Mouse (Mus musculus) midbrain, embryonic 13.5 days (tissue): Measurements from ENCODE around the gene Vrk2. TPM values are rescaled to one million over a fixed set of nuclear protein-coding genes. Genes with fewer than 3 reads are reported as not detected.

Experiments used
- ATAC-seq: fragments of 200-750 bp; cut with Nextera tagmentation; 2 replicates; pipeline ENCODE4 v1.8.0; 2017; ENCODE audit warnings: mild to moderate bottlenecking, moderate TSS enrichment, moderate library complexity
- H3K27ac ChIP-seq: fragments of 300-500 bp; sonication (generic); 2 replicates; pipeline ENCODE4 v1.5.1; 2015; ENCODE audit warnings: inconsistent platforms, mild to moderate bottlenecking, moderate library complexity
- H3K27me3 ChIP-seq: fragments of 300-500 bp; sonication (generic); 2 replicates; pipeline ENCODE4 v1.6.1; 2015; ENCODE audit warnings: mild to moderate bottlenecking, inconsistent platforms
- H3K36me3 ChIP-seq: fragments of 300-500 bp; sonication (generic); 2 replicates; pipeline ENCODE4 v1.6.1; 2015; ENCODE audit warnings: mild to moderate bottlenecking, inconsistent platforms
- H3K4me1 ChIP-seq: fragments of 300-500 bp; sonication (generic); replicated peaks from 2 replicates; pipeline ENCODE4 v1.6.1; 2015; ENCODE audit warnings: inconsistent platforms
- H3K4me2 ChIP-seq: fragments of 300-500 bp; sonication (generic); replicated peaks from 2 replicates; pipeline ENCODE4 v1.6.1; 2015; ENCODE audit warnings: moderate library complexity, mild to moderate bottlenecking, inconsistent platforms
- H3K4me3 ChIP-seq: fragments of 300-500 bp; sonication (generic); replicated peaks from 2 replicates; pipeline ENCODE4 v1.5.1; 2015; ENCODE audit warnings: mild to moderate bottlenecking, inconsistent platforms
- H3K9ac ChIP-seq: fragments of 300-500 bp; sonication (generic); replicated peaks from 2 replicates; pipeline ENCODE4 v1.6.1; 2015; ENCODE audit warnings: mild to moderate bottlenecking, inconsistent platforms
- H3K9me3 ChIP-seq: fragments of 300-500 bp; sonication (generic); 2 replicates; pipeline ENCODE4 v1.6.1; 2016; ENCODE audit warnings: mild to moderate bottlenecking, inconsistent platforms
- WGBS: fragments of 180-500 bp; shearing (Covaris S2); methylation state at CpG from one replicate; pipeline ENCODE4 v1.1.7; 2015; 5-methylcytosine and 5-hydroxymethylcytosine counted together
- polyA plus RNA-seq: library from polyadenylated mRNA; unstranded; fragments of >200 nt; fragmentation: Nextera tagmentation; extraction: Ambion mirVana; gene quantifications from 2 replicates; pipeline ENCODE4 v1.2.1, GENCODE M21; 2015

The Vrk2 gene
- polyA plus RNA-seq, 1 experiment from 2014 or later, result 6.4 TPM

DNA sequence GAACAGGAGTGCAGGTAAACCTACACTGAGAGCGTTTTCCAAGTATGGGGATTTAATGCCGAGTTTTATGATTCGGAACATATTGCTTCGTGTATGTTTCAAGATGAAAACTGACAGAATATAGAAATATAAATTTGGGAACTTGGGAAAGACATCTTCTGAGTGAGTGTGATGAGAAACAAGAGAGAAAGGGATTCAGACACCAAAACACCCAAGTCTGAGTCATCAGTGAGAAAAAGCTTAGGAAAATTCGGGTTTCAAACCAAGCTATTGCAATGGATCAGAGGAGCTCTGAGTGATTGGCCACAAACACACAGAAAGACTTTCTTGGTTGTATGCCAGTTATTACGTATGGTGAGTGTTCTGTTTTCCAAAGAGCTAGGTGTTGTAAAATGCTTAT lies 4.0 kb upstream of the Vrk2 start:
- Histone ChIP-seq H3K9me3 (no peaks in the 10 kb centered on the region), H3K4me2 (no peak overlapping the region), H3K9ac (no peak overlapping the region), H3K4me1 (peaks cover 8% of the 10 kb centered on the region), H3K36me3 (no peaks in the 10 kb centered on the region), H3K27ac (no peak overlapping the region), H3K27me3 (no peaks in the 10 kb centered on the region), H3K4me3 (no peak overlapping the region)
- no peak for ATAC-seq
- WGBS, result 91% methylated on average over 6 of the region's 6 CpGs

- Histone ChIP-seq H3K9ac (no peak overlapping the region), H3K27me3 (no peaks in the 10 kb centered on the region), H3K4me2 (no peak overlapping the region), H3K9me3 (no peaks in the 10 kb centered on the region), H3K4me3 (no peak overlapping the region), H3K36me3 (no peaks in the 10 kb centered on the region), H3K27ac (no peak overlapping the region), H3K4me1 (peaks cover 13% of the 10 kb centered on the region)
- 87% methylated on average over 6 of the region's 6 CpGs for WGBS
- ATAC-seq, result no peak
Observed at GRCm38 (mm10) chr11:26597145-26597544, 3.3 kb upstream of the Vrk2 start.

- no peak overlapping the region for H3K9ac ChIP-seq
- no peak overlapping the region for H3K4me2 ChIP-seq
- ATAC-seq, result no peak
- H3K9me3 ChIP-seq, result no peaks in the 10 kb centered on the region
- peaks cover 13% of the 10 kb centered on the region for H3K4me1 ChIP-seq
- no peak overlapping the region for H3K4me3 ChIP-seq
- H3K27me3 ChIP-seq, result no peaks in the 10 kb centered on the region
- 93% methylated on average over 1 of the region's 1 CpGs for WGBS
- no peaks in the 10 kb centered on the region for H3K36me3 ChIP-seq
- no peak overlapping the region for H3K27ac ChIP-seq
Observed at GRCm38 (mm10) chr11:26596186-26596585, 2.4 kb upstream of the Vrk2 start.

DNA sequence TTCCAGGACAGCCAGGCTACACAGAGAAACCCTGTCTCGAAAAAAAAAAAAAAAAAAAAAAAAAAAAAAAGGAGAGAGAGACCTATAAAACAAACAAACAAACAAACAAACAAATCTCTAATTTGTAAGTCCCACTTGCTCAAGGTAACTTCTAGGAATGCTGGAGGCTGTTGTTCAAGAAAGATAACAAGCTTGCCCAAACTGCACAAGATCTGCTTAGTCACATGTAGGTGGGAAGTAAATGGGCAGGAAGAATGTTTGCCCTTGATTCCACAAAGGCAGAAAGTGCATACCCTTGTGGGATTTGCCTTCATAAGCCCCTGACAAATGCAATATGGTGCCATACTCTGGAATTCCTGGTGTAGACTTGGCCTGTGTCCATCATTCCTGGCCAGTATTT lies 688 bp upstream of the Vrk2 start:
- no peak overlapping the region for H3K4me3 ChIP-seq
- H3K36me3 ChIP-seq, result no peaks in the 10 kb centered on the region
- H3K4me2 ChIP-seq, result no peak overlapping the region
- no peaks in the 10 kb centered on the region for H3K9me3 ChIP-seq
- no peaks in the 10 kb centered on the region for H3K27me3 ChIP-seq
- 75% methylated on average over 1 of the region's 1 CpGs for WGBS
- peaks cover 13% of the 10 kb centered on the region for H3K4me1 ChIP-seq
- H3K27ac ChIP-seq, result no peak overlapping the region
- no peak for ATAC-seq
- no peak overlapping the region for H3K9ac ChIP-seq

DNA sequence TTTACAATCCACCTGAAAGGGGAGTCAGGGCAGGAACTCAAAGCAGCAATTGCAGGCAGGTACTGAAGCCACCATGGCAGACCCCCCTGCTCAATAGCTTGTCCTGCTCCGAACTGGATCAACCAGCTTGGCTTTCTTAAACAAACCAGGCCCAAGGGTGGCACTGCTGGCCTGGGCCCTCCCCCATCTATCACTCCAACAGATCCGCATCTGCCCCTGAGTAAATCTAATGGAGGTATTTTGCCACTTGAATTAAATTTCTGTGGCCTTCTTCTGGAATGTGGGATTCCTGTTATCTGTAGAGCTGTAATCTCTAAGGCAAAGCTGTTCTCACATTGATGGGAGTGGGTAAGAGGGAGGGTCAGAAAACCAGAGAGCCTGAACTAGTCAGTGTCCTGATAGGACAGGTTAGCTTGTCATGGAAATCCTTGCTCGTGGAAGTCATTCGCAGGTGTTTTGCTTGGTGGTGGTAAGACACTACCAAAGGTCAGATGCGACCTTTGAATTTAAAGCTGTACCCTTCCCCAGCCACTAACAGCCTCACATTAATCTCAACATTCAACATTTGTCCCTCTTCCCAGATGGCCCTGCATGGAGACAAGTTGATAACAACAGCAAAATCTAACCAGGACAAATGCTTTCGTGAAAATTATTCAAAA lies 1.3 kb downstream of the Vrk2 start:
- peaks cover 13% of the 10 kb centered on the region for H3K4me1 ChIP-seq
- WGBS, result 20% methylated on average over 6 of the region's 6 CpGs
- H3K9ac ChIP-seq, result no peak overlapping the region
- H3K4me3 ChIP-seq, result peak overlapping the region; percentile 68
- no peaks in the 10 kb centered on the region for H3K9me3 ChIP-seq
- peak overlapping the region; percentile 95 for H3K4me2 ChIP-seq
- ATAC-seq, result no peak
- H3K27me3 ChIP-seq, result no peaks in the 10 kb centered on the region
- H3K36me3 ChIP-seq, result no peaks in the 10 kb centered on the region
- H3K27ac ChIP-seq, result no peak overlapping the region

DNA sequence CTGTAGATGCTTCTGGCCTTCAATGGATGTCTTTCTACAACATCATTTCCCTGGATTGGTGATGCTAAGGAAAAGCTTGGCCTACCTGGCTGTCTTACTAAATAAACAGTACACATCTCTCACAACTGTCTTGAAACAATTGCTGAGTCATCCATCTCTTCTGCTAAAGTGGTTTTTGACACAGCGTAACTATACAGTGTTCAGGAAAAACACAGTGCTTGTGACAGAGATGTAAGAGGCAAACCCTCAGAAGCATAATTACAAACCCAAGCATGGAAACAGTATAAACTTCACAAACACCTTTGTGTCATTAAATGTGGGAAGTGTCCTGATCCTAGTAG lies 6.6 kb downstream of the Vrk2 start:
- H3K27ac ChIP-seq, result no peak overlapping the region
- no peaks in the 10 kb centered on the region for H3K9me3 ChIP-seq
- 96% methylated on average over 1 of the region's 1 CpGs for WGBS
- H3K27me3 ChIP-seq, result no peaks in the 10 kb centered on the region
- H3K4me1 ChIP-seq, result peaks cover 2% of the 10 kb centered on the region; the same call in 1 of the 2 replicates
- no peak overlapping the region for H3K4me3 ChIP-seq
- no peak overlapping the region for H3K9ac ChIP-seq
- H3K36me3 ChIP-seq, result no peaks in the 10 kb centered on the region
- ATAC-seq, result no peak
- no peak overlapping the region for H3K4me2 ChIP-seq

GRCm38 (mm10) chr11:26586367-26587183 lies 7.2 kb downstream of the Vrk2 start:
- no peak for ATAC-seq
- no peaks in the 10 kb centered on the region for H3K9me3 ChIP-seq
- H3K27me3 ChIP-seq, result no peaks in the 10 kb centered on the region
- 78% methylated on average over 6 of the region's 6 CpGs for WGBS
- H3K4me2 ChIP-seq, result no peak overlapping the region
- H3K4me3 ChIP-seq, result no peak overlapping the region
- no peak overlapping the region for H3K9ac ChIP-seq
- no peaks in the 10 kb centered on the region for H3K36me3 ChIP-seq
- H3K4me1 ChIP-seq, result peaks cover 2% of the 10 kb centered on the region; the same call in 1 of the 2 replicates
- no peak overlapping the region for H3K27ac ChIP-seq

DNA sequence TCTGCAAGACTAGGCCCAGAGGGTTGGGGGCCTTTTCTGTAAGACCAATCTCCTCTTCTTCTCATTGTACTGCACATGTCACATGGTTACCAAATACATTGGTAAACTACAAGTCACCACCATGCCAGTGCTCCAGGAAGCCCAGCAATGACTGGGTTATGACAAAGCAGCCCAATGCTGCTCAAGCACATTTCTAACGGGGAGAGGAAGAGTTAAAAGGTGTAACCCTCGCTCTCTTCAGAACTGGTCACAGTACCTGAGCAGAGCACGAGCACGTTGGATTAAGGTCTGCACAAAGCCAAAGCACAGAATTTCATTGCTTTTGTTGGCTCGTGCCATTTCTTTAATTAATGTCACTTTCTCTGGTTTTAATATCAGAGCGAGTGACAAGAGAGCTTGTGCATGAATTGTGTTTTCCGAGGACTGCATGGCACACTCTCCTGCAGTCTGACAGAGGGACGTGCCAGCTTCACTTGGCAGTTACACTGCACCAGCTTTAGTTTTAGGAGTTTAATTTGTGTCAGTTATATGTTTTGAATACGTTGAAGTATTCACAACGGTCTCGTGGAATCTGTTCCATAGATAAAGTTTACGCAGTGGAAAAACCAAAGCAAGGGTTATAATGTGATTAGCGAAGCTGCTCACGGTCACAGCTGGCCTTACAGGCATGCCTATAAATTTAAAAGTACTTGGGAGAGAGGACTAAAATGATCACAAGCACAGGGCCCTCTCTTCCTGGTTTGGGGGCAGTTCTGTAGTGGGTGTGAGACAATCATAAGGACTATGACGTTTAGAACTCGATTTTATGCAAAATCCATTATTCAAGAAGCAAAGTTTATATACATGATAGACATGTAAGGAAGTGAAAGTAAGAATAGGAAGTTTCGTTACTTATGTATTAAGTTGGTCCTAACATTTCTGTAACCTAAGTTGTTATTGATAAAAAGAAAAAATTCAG lies 8.1 kb downstream of the Vrk2 start:
- Histone ChIP-seq H3K36me3 (no peaks in the 10 kb centered on the region), H3K9ac (no peak overlapping the region), H3K9me3 (no peaks in the 10 kb centered on the region), H3K4me3 (no peak overlapping the region), H3K27ac (no peak overlapping the region), H3K27me3 (no peaks in the 10 kb centered on the region), H3K4me2 (no peak overlapping the region), H3K4me1 (peaks cover 2% of the 10 kb centered on the region; the same call in 1 of the 2 replicates)
- ATAC-seq, result no peak
- 73% methylated on average over 17 of the region's 17 CpGs for WGBS

DNA sequence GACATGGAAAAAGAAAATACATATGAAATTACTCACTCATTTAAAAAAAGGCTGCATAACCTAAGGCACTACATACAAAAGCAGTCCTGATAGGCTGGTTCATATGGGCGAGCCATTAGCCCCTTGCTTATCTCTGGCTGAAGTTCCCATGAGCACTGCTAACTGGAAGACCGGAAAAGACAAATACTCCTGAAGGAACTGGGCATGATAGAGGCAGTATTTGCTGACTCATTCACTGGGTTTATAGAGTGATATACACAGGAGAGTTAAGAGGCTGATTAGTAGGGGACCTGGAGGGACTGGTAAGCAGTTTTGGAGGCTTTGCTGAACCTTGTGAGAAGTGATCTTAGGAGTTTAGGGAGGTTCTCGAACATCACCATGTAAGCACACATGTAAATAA lies 42.2 kb downstream of the Vrk2 start:
- Histone ChIP-seq H3K4me2 (no peak overlapping the region), H3K27me3 (no peaks in the 10 kb centered on the region), H3K4me3 (no peak overlapping the region), H3K4me1 (no peaks in the 10 kb centered on the region), H3K36me3 (no peaks in the 10 kb centered on the region), H3K9ac (no peak overlapping the region), H3K9me3 (no peaks in the 10 kb centered on the region), H3K27ac (no peak overlapping the region)
- 90% methylated on average over 3 of the region's 3 CpGs for WGBS
- ATAC-seq, result no peak

- no peak overlapping the region for H3K4me2 ChIP-seq
- ATAC-seq, result 0 out of 2 replicates have a peak, but pooled peaks have one; percentile 17
- H3K36me3 ChIP-seq, result no peaks in the 10 kb centered on the region
- H3K4me3 ChIP-seq, result no peak overlapping the region
- no peaks in the 10 kb centered on the region for H3K9me3 ChIP-seq
- H3K4me1 ChIP-seq, result no peaks in the 10 kb centered on the region
- H3K27me3 ChIP-seq, result no peaks in the 10 kb centered on the region
- 97% methylated on average over 5 of the region's 5 CpGs for WGBS
- H3K27ac ChIP-seq, result no peak overlapping the region
- H3K9ac ChIP-seq, result no peak overlapping the region
Observed at GRCm38 (mm10) chr11:26537816-26538215, 56.0 kb downstream of the Vrk2 start.

DNA sequence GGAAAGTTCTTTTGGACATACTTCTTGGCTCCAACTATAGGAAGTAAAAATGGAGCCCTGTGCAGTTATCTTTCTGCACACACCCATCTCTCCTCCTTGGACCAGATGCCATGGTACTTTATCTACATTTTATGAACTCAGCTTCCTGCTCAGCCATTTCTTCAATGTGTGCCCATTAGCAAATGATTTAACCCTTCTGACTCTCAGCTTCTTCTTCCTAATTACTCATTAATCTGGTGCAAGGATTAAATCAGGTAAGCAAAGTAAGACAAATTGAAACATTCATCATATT lies 60.0 kb downstream of the Vrk2 start:
- no peak overlapping the region for H3K4me3 ChIP-seq
- H3K9me3 ChIP-seq, result no peaks in the 10 kb centered on the region
- H3K4me1 ChIP-seq, result no peaks in the 10 kb centered on the region
- no peak overlapping the region for H3K9ac ChIP-seq
- H3K4me2 ChIP-seq, result no peak overlapping the region
- H3K36me3 ChIP-seq, result no peaks in the 10 kb centered on the region
- no peak for ATAC-seq
- no peaks in the 10 kb centered on the region for H3K27me3 ChIP-seq
- H3K27ac ChIP-seq, result no peak overlapping the region
